In the genomic region with DNA sequence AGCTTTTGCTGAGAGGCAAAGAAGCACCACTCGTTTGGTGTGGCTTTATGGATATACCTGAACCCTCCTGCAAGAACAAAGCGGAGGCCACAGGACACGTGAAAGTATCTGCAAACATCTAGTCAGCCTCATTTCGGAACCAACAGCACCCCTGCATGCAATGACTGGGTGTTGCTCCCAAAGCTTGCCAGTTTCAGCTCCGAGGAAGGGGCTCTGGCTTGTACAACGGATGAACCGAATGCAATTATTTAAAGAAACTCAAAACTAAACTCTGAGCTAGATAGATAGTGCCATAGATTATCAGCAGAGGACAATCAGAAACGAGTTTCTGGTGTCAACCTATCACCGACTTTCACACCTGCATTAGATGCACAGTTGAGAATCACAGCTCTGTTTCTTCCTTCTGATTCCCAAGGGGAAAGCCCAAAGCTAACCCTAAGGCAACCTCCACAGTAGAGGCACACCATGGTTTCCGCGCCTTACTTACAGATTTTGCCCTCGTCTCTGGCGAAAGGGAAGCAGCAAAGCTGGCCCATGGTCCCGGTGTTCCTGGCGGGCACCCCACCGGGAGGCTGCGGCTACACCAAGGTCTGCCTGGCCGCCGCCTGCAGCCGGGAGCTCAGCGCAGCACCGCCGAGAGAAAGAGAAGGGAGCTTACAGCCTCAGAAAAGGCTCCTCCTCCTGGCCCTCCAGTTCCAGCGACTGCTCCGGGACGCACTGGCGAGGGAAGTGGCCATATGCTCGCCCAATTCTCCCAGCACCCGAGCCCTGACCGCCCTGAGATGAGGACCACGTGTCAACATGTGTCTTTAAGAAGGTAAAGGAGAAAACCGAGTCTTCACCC, we compare ENCODE assay signal across 8 mouse cellular contexts.
A peak's percentile ranks its signal among the peaks of the same experiment; 100 is the strongest.
DNase-seq lines count a peak whose midpoint lies in the region; ATAC-seq and TF ChIP-seq lines count a peak whose summit lies in the region.

No protein-coding gene starts in this region.

- peaks cover 16% of the 10 kb centered on the region for H3K27me3 ChIP-seq in embryonic facial prominence, embryonic 10.5 days (replicated peaks; ENCODE audit: low read depth, poor library complexity, severe bottlenecking)

- DNase-seq in embryonic facial prominence, embryonic 10.5 days (ENCODE audit: low spot score) = peak; percentile 67
- peak; percentile 20 to 66 for DNase-seq in left cerebral cortex, adult 9 months (ENCODE audit: low spot score in 2 of 2)
- peak; percentile 52 for DNase-seq in lung, postnatal 25 days (ENCODE audit: low spot score)
- peak; percentile 73 for DNase-seq in right cerebral cortex, adult 18-20 months

- 16% methylated on average over 32 of the region's 32 CpGs for WGBS in embryonic facial prominence, embryonic 10.5 days

- no peaks in the 10 kb centered on the region for H3K9me3 ChIP-seq in embryonic facial prominence, embryonic 10.5 days

- no peak overlapping the region for H3K27ac ChIP-seq in bone marrow macrophage, adult 2 months (ENCODE audit: insufficient read depth, low read depth, low read length)
- H3K27ac ChIP-seq in embryonic facial prominence, embryonic 10.5 days (replicated peaks) = peak overlapping the region; percentile 75

- peak; percentile 92 for ATAC-seq in granulocyte monocyte progenitor cell, adult 5-6 weeks (replicated peaks; ENCODE audit: poor library complexity, severe bottlenecking)
- ATAC-seq in inflammation-experienced regulatory T-cells, adult 6 months = peak; percentile 14
- ATAC-seq in monocyte, adult 5-6 weeks (replicated peaks; ENCODE audit: insufficient number of reproducible peaks, low FRiP score, low TSS enrichment, poor library complexity, severe bottlenecking) = no peak

- TF ChIP-seq POLR2A in bone marrow macrophage, adult 2 months (IDR thresholded peaks at IDR 0.05; ENCODE audit: borderline replicate concordance, low read depth, low read length) = no peak

- peaks cover 5% of the 10 kb centered on the region for H3K4me1 ChIP-seq in bone marrow macrophage, adult 2 months (ENCODE audit: control insufficient read depth, insufficient read depth, low read length)
- H3K4me1 ChIP-seq in embryonic facial prominence, embryonic 10.5 days = peaks cover 13% of the 10 kb centered on the region

- H3K4me3 ChIP-seq in bone marrow macrophage, adult 2 months (ENCODE audit: insufficient read depth, low read length) = 0 out of 2 replicates have a peak overlapping the region, but pooled peaks have one; percentile 12
- peak overlapping the region; percentile 56 for H3K4me3 ChIP-seq in embryonic facial prominence, embryonic 10.5 days

- no peaks in the 10 kb centered on the region for H3K36me3 ChIP-seq in embryonic facial prominence, embryonic 10.5 days (replicated peaks)

- no peak for TF ChIP-seq CTCF in bone marrow macrophage, adult 2 months (IDR thresholded peaks at IDR 0.05; ENCODE audit: low read depth, low read length)
